Mouse (Mus musculus) limb, embryonic 10.5 days (tissue): ENCODE data around the gene Bola1. TPM values are rescaled to one million over a fixed set of nuclear protein-coding genes. Genes with fewer than 3 reads are reported as not detected.

Source experiments
- DNase-seq: peaks from one replicate; pipeline ENCODE4 v3.0.0-alpha.2; 2017; ENCODE audit warnings: low spot score
- H3K27ac ChIP-seq: fragments of 300-500 bp; sonication (generic); 2 replicates; pipeline ENCODE4 v1.5.1; 2016; ENCODE audit warnings: mild to moderate bottlenecking
- H3K27me3 ChIP-seq: fragments of 300-500 bp; sonication (generic); 2 replicates; pipeline ENCODE4 v1.6.1; 2016; ENCODE audit warnings: low read depth, mild to moderate bottlenecking; ENCODE audit not compliant: poor library complexity, severe bottlenecking
- H3K36me3 ChIP-seq: fragments of 300-500 bp; sonication (generic); 2 replicates; pipeline ENCODE4 v1.6.1; 2016; ENCODE audit warnings: mild to moderate bottlenecking, moderate library complexity
- H3K4me1 ChIP-seq: fragments of 300-500 bp; sonication (generic); 2 replicates; pipeline ENCODE4 v1.6.1; 2016
- H3K4me3 ChIP-seq: fragments of 300-500 bp; sonication (generic); 2 replicates; pipeline ENCODE4 v1.5.1; 2016; ENCODE audit warnings: mild to moderate bottlenecking, moderate library complexity
- H3K9me3 ChIP-seq: fragments of 300-500 bp; sonication (generic); replicated peaks from 2 replicates; pipeline ENCODE4 v1.6.1; 2016; ENCODE audit warnings: mild to moderate bottlenecking
- WGBS: fragments of 180-500 bp; shearing (Covaris S2); methylation state at CpG from one replicate; pipeline ENCODE4 v1.1.7; 2016; 5-methylcytosine and 5-hydroxymethylcytosine counted together
- microRNA-seq: library from miRNA; unstranded; fragments of <30 nt; microRNA quantifications from one replicate; pipeline ENCODE4, GENCODE M21; 2017
- polyA plus RNA-seq: library from polyadenylated mRNA; unstranded; fragments of >200 nt; fragmentation: Nextera tagmentation; extraction: Ambion mirVana; gene quantifications from 2 replicates; pipeline ENCODE4 v1.2.1, GENCODE M21; 2016

Gene Bola1
- polyA plus RNA-seq, 1 experiment from 2014 or later = 74.2 TPM

DNA sequence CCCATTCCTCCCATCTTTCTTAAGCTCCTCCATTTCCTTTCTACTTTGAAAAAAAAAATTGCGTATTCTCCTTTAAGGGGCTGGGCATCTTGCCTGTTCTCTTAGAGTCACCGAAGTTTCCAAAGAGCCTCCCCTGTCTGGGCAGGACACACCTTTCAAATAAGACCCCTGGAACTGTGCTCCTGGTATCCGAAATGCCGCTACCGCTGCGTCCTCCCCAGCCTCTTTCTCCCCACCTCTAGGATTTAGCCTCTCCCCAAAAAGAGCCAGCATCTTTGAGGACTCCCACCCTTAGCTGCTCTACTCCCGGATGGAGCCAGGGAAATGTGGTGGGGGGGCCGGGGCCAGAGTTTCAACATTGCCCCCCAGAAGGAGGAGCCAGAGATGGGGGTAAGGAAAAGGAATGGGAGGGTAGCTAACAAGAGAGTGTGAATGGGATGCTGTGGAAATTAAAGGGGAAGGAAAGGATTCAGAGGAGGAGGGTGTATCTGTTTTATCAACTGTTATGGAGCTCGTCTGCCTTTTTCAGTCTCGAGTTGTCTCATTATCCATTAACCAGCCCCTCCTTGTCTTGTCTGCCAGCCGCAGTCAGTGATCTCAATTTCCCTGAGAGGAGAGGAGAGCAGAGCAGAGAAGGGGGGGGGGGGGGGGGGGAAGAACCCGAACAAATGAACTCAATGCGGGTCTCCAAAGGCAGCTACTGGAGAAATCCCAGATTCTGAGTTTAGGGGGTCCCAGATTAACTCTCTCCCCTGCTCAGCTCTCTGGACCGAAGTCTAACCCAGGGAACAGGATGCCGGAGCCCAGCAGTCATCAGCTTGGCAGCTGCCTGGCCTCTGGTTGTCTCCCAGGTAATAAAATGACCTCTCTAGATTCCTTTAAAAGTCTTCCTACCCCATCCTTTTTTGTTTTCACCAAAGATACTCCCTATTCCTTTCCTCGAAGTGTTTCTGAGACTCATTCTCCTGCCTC, 57.4 kb downstream of the Bola1 start, which contains the start of gene Mtmr11:
Gene Mtmr11 (plus strand): TSS at position 136 of the 972 bp plus-strand sequence.
- no peaks in the 10 kb centered on the region for H3K27me3 ChIP-seq
- WGBS = 6% methylated on average over 16 of the region's 16 CpGs
- DNase-seq = no peak
- H3K36me3 ChIP-seq = 0 out of 2 replicates have a peak, but pooled peaks cover 3% of the 10 kb centered on the region
- no peaks in the 10 kb centered on the region for H3K9me3 ChIP-seq
- peak within 1 kb of the TSS; percentile 86 for H3K27ac ChIP-seq
- H3K4me3 ChIP-seq = peak within 1 kb of the TSS; percentile 62
- H3K4me1 ChIP-seq = peaks cover 44% of the 10 kb centered on the region

DNA sequence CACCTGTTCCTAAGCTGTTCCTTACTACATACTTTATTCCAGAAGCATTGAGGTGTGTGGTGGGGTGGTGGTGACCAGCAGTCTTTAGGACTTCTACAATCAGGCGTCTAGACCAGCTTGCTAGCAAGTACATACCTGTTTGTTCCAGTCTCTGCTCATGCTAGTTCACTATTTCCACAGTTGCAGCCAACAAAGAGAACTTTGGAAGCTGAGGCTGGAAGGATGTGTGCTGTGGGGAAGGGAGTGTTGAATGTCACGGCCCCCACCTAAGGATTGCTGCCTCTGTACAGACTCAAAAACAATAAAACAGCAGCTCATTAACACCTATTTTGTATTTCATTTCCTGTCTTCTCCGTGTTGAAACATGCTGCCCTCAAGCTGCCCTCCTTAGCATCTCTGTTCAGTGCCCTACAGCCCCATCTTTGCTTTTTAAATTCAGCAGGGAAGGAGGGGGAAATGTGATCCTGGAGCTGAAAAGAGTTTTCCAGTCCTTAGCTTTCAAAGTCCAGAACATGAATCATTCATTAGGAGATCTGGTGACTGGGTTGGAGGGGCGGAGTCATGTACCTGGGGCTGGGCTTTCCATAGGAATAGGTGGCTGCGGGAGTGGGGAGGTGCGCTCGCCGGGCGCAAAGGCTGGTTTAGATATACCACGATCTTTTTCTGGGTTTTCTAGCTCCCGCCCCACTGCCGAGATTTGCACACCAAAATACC, 58.5 kb downstream of the Bola1 start:
- Histone ChIP-seq H3K27ac (peak overlapping the region; percentile 86), H3K4me1 (peaks cover 44% of the 10 kb centered on the region), H3K9me3 (no peaks in the 10 kb centered on the region), H3K27me3 (no peaks in the 10 kb centered on the region), H3K4me3 (peak overlapping the region; percentile 62), H3K36me3 (peaks cover 7% of the 10 kb centered on the region)
- DNase-seq = peak; percentile 66
- 2% methylated on average over 12 of the region's 12 CpGs for WGBS

DNA sequence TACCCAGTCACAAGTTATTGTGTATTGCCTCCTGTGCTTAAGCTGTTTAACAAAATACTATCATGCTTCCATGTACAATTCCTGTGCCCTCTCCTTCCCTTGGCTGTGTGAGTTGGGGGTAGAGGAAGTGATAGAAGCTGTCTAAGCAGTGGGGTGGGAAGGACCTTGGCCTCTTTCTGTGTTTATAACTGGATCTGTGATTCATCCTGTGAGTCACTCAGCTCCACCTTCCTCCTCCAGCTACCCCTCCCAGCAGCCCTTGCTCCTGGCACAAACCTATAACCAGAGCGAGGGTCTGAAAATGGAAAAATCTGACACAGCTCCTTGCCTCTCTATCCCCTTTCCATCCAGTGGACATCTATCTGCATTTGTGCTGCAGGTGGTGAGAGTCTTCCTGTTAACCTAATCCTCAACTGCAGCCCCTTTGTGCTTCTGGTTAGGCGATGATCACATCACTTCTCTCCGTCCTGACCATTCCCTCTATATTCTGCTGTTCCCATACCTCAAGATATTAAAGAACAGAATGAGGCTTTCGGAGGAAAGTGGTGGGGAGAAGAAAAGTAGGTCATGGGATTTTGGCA, 59.2 kb downstream of the Bola1 start:
- no peak for DNase-seq
- Histone ChIP-seq H3K27me3 (no peaks in the 10 kb centered on the region), H3K9me3 (no peaks in the 10 kb centered on the region), H3K27ac (peak overlapping the region; percentile 86), H3K4me3 (peak overlapping the region; percentile 62), H3K36me3 (peaks cover 14% of the 10 kb centered on the region), H3K4me1 (peaks cover 44% of the 10 kb centered on the region)
- WGBS = 61% methylated on average over 4 of the region's 4 CpGs

DNA sequence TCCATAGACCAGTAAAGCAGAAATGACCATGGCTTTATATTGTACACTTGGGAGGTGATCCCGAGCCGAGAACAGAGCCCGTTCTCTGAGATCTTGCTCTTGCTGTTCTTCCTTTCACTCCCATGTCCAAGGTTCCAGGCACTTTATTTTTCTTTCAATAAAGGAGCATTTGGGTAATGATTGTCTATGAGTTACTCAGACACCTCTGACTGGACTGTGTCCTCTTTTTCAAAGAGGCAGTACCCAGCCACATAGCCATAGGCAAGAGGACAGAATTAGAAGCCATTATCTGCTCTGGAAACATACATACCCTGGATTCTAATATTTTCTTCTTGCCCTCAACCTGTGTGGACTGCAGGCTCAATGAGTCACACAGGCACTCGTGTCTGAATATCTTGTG, 59.7 kb downstream of the Bola1 start:
- H3K4me3 ChIP-seq = no peak overlapping the region
- peak overlapping the region; percentile 86 for H3K27ac ChIP-seq
- H3K4me1 ChIP-seq = peaks cover 44% of the 10 kb centered on the region
- DNase-seq = no peak
- H3K27me3 ChIP-seq = no peaks in the 10 kb centered on the region
- 82% methylated on average over 4 of the region's 4 CpGs for WGBS
- no peaks in the 10 kb centered on the region for H3K9me3 ChIP-seq
- H3K36me3 ChIP-seq = peaks cover 18% of the 10 kb centered on the region

DNA sequence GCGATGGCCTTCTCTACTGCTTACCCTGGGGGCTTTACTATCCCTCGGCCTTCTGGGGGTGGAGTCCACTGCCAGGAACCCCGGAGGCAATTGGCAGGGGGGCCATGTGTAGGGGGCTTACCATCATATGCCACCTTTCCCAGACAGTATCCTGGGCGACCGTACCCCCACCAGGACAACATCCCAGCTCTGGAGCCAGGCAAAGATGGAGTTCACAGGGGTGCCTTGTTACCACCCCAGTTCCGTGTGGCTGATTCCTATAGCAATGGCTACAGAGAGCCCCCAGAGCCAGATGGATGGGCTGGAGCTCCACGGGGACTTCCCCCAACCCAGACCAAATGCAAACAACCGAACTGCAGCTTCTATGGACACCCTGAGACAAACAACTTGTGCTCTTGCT, 64.0 kb downstream of the Bola1 start:
- Histone ChIP-seq H3K9me3 (no peaks in the 10 kb centered on the region), H3K4me1 (peaks cover 20% of the 10 kb centered on the region), H3K27me3 (no peaks in the 10 kb centered on the region), H3K36me3 (peaks cover 62% of the 10 kb centered on the region), H3K27ac (peak overlapping the region; percentile 56; the same call in 1 of the 2 replicates), H3K4me3 (no peak overlapping the region)
- DNase-seq = no peak
- 85% methylated on average over 8 of the region's 8 CpGs for WGBS

DNA sequence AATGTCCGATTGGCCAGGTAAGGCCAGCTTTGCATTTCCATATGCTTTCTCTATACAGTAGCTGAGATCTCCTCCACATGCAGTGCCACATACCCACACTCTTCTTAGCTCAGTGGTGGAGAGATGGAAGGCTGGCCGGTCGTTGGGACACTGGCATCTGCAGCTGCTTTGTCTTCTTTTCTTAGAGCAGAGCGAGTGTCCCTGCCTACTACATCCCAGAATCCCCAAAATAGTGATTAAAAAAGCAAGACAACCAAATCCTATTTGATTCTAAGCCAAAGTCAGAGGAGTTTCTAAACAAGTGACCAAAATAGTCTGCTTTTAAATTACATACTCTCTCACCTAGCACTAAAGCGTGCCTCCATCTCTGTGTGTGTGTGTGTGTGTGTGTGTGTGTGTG, 66.9 kb downstream of the Bola1 start:
- Histone ChIP-seq H3K36me3 (peaks cover 72% of the 10 kb centered on the region), H3K4me1 (no peaks in the 10 kb centered on the region), H3K4me3 (no peak overlapping the region), H3K27me3 (no peaks in the 10 kb centered on the region), H3K9me3 (no peaks in the 10 kb centered on the region), H3K27ac (no peak overlapping the region)
- WGBS = 95% methylated on average over 5 of the region's 5 CpGs
- DNase-seq = no peak

DNA sequence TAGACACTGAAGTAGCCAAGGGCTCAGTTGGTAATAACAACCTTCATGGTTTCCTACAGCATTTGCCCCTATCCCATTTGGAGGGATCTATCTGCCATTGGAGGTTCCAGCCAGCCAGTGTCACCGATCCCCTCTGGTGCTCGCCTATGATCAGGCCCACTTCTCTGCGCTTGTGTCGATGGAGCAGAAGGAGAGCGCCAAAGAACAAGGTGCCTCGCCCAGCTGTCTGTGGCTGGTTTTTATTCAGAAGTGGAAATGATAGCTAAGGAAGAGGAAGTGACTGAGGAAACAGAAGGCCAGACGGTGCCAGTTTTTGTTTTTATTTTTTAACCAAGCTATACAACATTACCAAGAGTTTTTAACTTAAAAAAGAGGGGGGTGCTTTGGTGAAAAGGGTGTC, 67.7 kb downstream of the Bola1 start:
- H3K36me3 ChIP-seq = peaks cover 70% of the 10 kb centered on the region
- no peak overlapping the region for H3K4me3 ChIP-seq
- H3K27me3 ChIP-seq = no peaks in the 10 kb centered on the region
- 93% methylated on average over 7 of the region's 7 CpGs for WGBS
- H3K27ac ChIP-seq = no peak overlapping the region
- H3K9me3 ChIP-seq = no peaks in the 10 kb centered on the region
- no peaks in the 10 kb centered on the region for H3K4me1 ChIP-seq
- DNase-seq = no peak

DNA sequence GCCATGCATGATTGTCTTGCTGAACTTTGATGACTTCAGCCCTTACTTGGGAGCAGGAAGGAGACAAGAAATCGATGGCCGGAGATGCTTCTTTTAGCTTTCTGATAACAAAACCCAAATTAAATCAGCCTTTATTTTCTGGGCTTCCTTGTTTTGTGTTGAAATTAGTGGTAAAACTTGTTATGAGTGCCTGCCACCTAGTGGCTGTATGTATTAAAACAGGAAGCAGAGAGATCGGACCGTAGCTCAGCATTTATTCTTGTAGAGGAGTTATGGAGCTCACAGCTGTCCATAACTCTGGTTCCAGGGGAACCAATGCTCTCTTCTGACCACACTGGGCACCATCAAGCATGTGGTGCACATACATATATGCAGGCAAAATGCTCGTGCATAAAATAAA, 71.6 kb downstream of the Bola1 start:
- Histone ChIP-seq H3K9me3 (no peaks in the 10 kb centered on the region), H3K27me3 (no peaks in the 10 kb centered on the region), H3K4me3 (no peak overlapping the region), H3K36me3 (peaks cover 64% of the 10 kb centered on the region), H3K4me1 (no peaks in the 10 kb centered on the region), H3K27ac (no peak overlapping the region)
- 33% methylated on average over 5 of the region's 5 CpGs for WGBS
- DNase-seq = no peak

Small RNAs within 50 kb of the gene (microRNA-seq; reads per million reads assigned to microRNA genes)
- gene Gm44492 (not detected), gene Gm47311 (not detected), gene Gm47313 (not detected)

Other genes with a start within 250 kb of the Bola1 start
- 77.7 and 81.9 TPM in 2 replicates for gene Plekho1, start 223.7 kb downstream of the Bola1 start, polyA plus RNA-seq
- gene Vps45, start 161.2 kb downstream of the Bola1 start, polyA plus RNA-seq = 22.4 and 23.6 TPM in 2 replicates
- gene Otud7b, start 115.2 kb downstream of the Bola1 start, polyA plus RNA-seq = 18.6 and 19.2 TPM in 2 replicates
- 10.8 and 18.2 TPM in 2 replicates for gene Mtmr11, start 57.7 kb downstream of the Bola1 start, polyA plus RNA-seq
- 290 and 304 TPM in 2 replicates for gene Sf3b4, start 47.4 kb downstream of the Bola1 start, polyA plus RNA-seq
- 3.6 and 3.9 TPM in 2 replicates for gene Sv2a, start 38.6 kb downstream of the Bola1 start, polyA plus RNA-seq
- gene Hist2h2ab, start 156 bp upstream of the Bola1 start, polyA plus RNA-seq = 0.63 and 1.2 TPM in 2 replicates
- gene Hist2h2ac, start 1.2 kb upstream of the Bola1 start, polyA plus RNA-seq = 11.7 and 16.3 TPM in 2 replicates
- 3.4 and 5.8 TPM in 2 replicates for gene Hist2h2be, start 1.4 kb upstream of the Bola1 start, polyA plus RNA-seq
- 6.5 and 7.3 TPM in 2 replicates for gene Hist2h3c2, start 19.4 kb upstream of the Bola1 start, polyA plus RNA-seq
- gene Hist2h2aa2, start 20.6 kb upstream of the Bola1 start, polyA plus RNA-seq = 18.9 and 27.3 TPM in 2 replicates
- gene Hist2h2aa1, start 25.8 kb upstream of the Bola1 start, polyA plus RNA-seq = 12.7 and 15.9 TPM in 2 replicates
- 0.41 TPM in 1 of 2 replicates, not detected in the other for gene Hist2h3c1, start 27.0 kb upstream of the Bola1 start, polyA plus RNA-seq
- gene Hist2h4, start 43.6 kb upstream of the Bola1 start, polyA plus RNA-seq = 7.7 and 9.4 TPM in 2 replicates
- gene Hist2h3b, start 48.9 kb upstream of the Bola1 start, polyA plus RNA-seq = 48.3 and 54.0 TPM in 2 replicates
- 8.2 and 10.7 TPM in 2 replicates for gene Hist2h2bb, start 50.0 kb upstream of the Bola1 start, polyA plus RNA-seq
- 0.60 and 0.85 TPM in 2 replicates for gene Fcgr1, start 74.3 kb upstream of the Bola1 start, polyA plus RNA-seq
- 0.14 TPM in 1 of 2 replicates, not detected in the other for gene BC107364, start 232.6 kb upstream of the Bola1 start, polyA plus RNA-seq